Mouse (Mus musculus): ENCODE measurements around the gene Cpe. TPM values are rescaled to one million over a fixed set of nuclear protein-coding genes. Genes with fewer than 3 reads are reported as not detected.

The Cpe gene
- polyA plus RNA-seq (2014; fragmentation: Nextera tagmentation; extraction: Ambion mirVana), result 752 and 837 TPM in 2 replicates

DNA sequence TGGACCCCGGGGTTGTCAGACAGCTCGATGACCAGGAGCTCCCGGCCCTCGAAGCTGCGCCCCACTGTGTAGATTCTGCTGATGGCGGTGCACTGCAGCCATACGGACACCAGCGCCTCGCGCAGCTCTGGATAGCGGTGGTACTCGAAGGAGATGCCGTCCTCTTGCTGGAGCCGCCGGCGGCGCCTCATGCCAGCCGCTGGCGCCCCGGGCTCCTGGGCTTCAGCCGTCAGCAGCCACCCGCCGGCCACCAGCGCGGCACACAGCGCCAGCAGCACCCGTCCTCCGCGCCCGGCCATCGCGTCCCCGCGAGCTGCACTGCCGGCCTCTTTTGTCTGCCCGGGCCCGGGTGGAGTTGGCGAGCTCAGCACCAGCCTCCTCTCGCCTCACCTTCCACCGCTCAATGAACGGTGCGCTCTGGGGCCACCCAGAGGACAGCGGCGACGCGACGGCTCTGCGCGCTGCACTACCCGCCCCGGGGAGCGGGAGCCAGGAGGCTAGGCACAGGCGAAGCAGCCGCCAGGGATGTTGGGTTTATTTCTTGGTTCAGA lies at the start of gene Cpe:
Cpe (minus strand) TSS at position 404 of the 551 bp plus-strand sequence.
- H3K4me1 ChIP-seq (replicated peaks; ENCODE audit: control insufficient read depth, insufficient read depth, low read length), result peaks cover 20% of the 10 kb centered on the region
- H3K27me3 ChIP-seq (ENCODE audit: control insufficient read depth, insufficient read depth, low read length), result no peaks in the 10 kb centered on the region
- WGBS, result under 1% methylated on average over 54 of the region's 54 CpGs
- no peaks in the 10 kb centered on the region for H3K36me3 ChIP-seq (replicated peaks; ENCODE audit: control insufficient read depth, insufficient read depth)
- peak; percentile 87 for DNase-seq (ENCODE audit: low spot score)
- ATAC-seq (ENCODE audit: low FRiP score), result peak; percentile 98
- H3K4me3 ChIP-seq (replicated peaks; ENCODE audit: low read length), result peak within 1 kb of the TSS; percentile 73
- no peaks in the 10 kb centered on the region for H3K9me3 ChIP-seq (ENCODE audit: control insufficient read depth, low read length)
- peak within 1 kb of the TSS; percentile 98 for H3K27ac ChIP-seq
- H3K4me2 ChIP-seq (replicated peaks), result peak within 1 kb of the TSS; percentile 53
- peak within 1 kb of the TSS; percentile 95 for H3K9ac ChIP-seq

DNA sequence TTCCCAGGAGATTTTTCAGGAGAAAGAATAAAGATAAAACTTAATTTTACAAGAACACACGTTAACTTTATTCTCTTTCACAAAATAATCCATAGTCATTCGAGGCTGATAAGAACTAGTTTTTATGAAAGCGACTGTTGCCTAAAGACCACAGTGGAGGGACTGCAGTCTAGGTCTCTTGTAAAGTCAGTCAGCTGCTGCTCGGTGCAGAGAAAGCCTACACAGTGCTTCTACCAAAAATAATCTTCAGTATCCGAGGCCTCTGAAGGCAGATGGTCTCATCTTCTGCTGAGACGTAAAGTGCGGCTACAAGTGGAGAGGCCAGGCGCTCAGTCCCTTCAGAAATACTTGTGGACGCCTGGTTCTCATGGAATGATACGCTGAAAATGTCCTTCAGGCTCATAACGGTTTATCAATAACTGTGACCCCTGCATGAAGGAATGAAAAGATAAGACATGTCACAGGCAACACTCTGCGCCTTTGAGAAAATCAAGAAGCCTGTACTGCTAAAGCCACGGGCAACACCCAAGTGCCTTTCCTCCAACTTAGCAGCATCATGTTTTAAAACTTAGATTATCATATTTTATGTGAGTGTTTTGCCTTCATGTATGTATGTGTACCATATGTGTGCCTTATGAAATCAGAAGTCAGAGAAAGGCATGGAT lies 47.8 kb upstream of the Cpe start:
- H3K27ac ChIP-seq, result no peak overlapping the region
- no peaks in the 10 kb centered on the region for H3K27me3 ChIP-seq (ENCODE audit: control insufficient read depth, insufficient read depth, low read length)
- H3K4me3 ChIP-seq (replicated peaks; ENCODE audit: low read length), result no peak overlapping the region
- 94% methylated on average over 13 of the region's 13 CpGs for WGBS
- no peaks in the 10 kb centered on the region for H3K4me1 ChIP-seq (replicated peaks; ENCODE audit: control insufficient read depth, insufficient read depth, low read length)
- H3K36me3 ChIP-seq (replicated peaks; ENCODE audit: control insufficient read depth, insufficient read depth), result peaks cover 11% of the 10 kb centered on the region; the same call in 1 of the 2 replicates
- H3K9me3 ChIP-seq (ENCODE audit: control insufficient read depth, low read length), result no peaks in the 10 kb centered on the region
- no peak overlapping the region for H3K9ac ChIP-seq
- DNase-seq (ENCODE audit: low spot score) (no peak), ATAC-seq (ENCODE audit: low FRiP score) (no peak)
- no peak overlapping the region for H3K4me2 ChIP-seq (replicated peaks)

DNA sequence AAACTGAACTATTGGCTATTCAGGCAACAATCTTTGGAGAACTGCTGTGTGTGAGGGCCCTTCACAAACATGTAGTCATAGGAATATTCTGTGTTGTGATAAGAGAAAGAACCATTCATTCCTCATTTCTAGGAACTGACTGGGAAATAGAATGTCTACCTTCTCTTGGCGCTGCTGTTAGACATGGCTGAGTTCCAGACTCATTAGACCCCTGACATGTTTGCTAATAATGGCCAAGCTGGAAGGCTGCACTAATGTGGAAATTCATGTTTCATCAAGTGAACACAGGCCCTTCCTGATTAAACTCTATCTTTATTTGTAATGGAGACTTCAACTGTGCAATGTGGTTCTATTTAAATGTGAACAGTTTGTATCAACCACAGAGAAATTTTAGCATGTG lies 46.1 kb upstream of the Cpe start:
- Histone ChIP-seq H3K4me2 (replicated peaks) (no peak overlapping the region), H3K27ac (no peak overlapping the region), H3K36me3 (replicated peaks; ENCODE audit: control insufficient read depth, insufficient read depth) (peaks cover 11% of the 10 kb centered on the region; the same call in 1 of the 2 replicates), H3K4me3 (replicated peaks; ENCODE audit: low read length) (no peak overlapping the region), H3K4me1 (replicated peaks; ENCODE audit: control insufficient read depth, insufficient read depth, low read length) (no peaks in the 10 kb centered on the region), H3K9ac (no peak overlapping the region), H3K27me3 (ENCODE audit: control insufficient read depth, insufficient read depth, low read length) (no peaks in the 10 kb centered on the region), H3K9me3 (ENCODE audit: control insufficient read depth, low read length) (no peaks in the 10 kb centered on the region)
- 42% methylated on average over 1 of the region's 1 CpGs for WGBS
- ATAC-seq (ENCODE audit: low FRiP score) (no peak), DNase-seq (ENCODE audit: low spot score) (no peak)

DNA sequence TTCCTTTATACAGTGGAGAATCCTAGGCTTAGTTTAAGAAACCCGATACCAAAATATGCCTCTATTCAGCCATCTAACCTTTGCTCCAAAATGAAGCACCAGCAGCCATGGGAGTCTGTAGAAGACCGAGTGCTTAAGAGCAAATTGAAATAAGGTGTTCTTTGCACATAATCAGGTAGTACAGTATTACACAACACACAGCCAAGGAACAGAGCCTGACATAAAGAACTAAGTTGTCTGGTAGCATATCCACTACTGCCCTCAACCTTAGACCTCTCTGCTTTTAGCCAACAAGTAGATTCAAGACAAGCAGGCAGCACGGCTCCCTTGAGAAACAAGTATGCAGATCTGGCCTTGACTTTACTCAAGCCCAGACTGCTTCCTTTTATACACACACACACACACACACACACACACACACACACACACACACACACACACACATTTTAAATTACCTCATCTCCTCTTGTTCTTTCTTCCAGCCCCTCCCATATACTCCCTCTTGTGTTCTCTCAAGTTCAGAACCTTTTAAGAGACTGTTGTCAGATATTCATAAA lies 44.0 kb upstream of the Cpe start:
- WGBS, result 84% methylated on average over 3 of the region's 3 CpGs
- no peaks in the 10 kb centered on the region for H3K27me3 ChIP-seq (ENCODE audit: control insufficient read depth, insufficient read depth, low read length)
- no peak overlapping the region for H3K4me2 ChIP-seq (replicated peaks)
- peaks cover 2% of the 10 kb centered on the region for H3K4me1 ChIP-seq (replicated peaks; ENCODE audit: control insufficient read depth, insufficient read depth, low read length)
- H3K9ac ChIP-seq, result no peak overlapping the region
- H3K27ac ChIP-seq, result no peak overlapping the region
- ATAC-seq (ENCODE audit: low FRiP score), result no peak
- peaks cover 5% of the 10 kb centered on the region; the same call in 1 of the 2 replicates for H3K36me3 ChIP-seq (replicated peaks; ENCODE audit: control insufficient read depth, insufficient read depth)
- DNase-seq (ENCODE audit: low spot score), result no peak
- H3K9me3 ChIP-seq (ENCODE audit: control insufficient read depth, low read length), result no peaks in the 10 kb centered on the region
- no peak overlapping the region for H3K4me3 ChIP-seq (replicated peaks; ENCODE audit: low read length)

DNA sequence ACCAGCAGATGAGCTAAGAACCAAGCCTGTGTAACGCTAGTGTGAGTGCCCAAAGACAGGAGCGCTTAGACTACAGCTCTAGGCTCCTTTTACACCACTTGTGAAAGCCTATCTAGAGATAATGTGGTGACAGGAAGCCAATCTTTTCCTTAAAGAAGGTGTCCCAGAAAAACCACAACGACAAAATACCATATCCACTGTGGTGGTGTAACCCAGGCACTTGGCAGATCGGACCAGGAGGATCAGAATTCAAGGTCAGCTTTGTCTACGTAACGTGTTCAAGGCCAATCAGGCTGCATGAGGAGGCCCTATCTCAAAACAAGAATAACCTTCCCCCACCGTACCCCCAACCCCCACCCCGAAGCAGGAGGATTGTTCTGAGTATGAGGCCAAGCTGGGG lies 42.3 kb upstream of the Cpe start:
- ATAC-seq (ENCODE audit: low FRiP score), result no peak
- H3K9ac ChIP-seq, result no peak overlapping the region
- peaks cover 11% of the 10 kb centered on the region for H3K4me1 ChIP-seq (replicated peaks; ENCODE audit: control insufficient read depth, insufficient read depth, low read length)
- 0 out of 2 replicates have a peak overlapping the region, but pooled peaks have one; percentile 22 for H3K27ac ChIP-seq
- no peak for DNase-seq (ENCODE audit: low spot score)
- H3K9me3 ChIP-seq (ENCODE audit: control insufficient read depth, low read length), result no peaks in the 10 kb centered on the region
- no peak overlapping the region for H3K4me3 ChIP-seq (replicated peaks; ENCODE audit: low read length)
- WGBS, result 92% methylated on average over 8 of the region's 8 CpGs
- peaks cover 6% of the 10 kb centered on the region for H3K36me3 ChIP-seq (replicated peaks; ENCODE audit: control insufficient read depth, insufficient read depth)
- H3K4me2 ChIP-seq (replicated peaks), result no peak overlapping the region
- no peaks in the 10 kb centered on the region for H3K27me3 ChIP-seq (ENCODE audit: control insufficient read depth, insufficient read depth, low read length)

DNA sequence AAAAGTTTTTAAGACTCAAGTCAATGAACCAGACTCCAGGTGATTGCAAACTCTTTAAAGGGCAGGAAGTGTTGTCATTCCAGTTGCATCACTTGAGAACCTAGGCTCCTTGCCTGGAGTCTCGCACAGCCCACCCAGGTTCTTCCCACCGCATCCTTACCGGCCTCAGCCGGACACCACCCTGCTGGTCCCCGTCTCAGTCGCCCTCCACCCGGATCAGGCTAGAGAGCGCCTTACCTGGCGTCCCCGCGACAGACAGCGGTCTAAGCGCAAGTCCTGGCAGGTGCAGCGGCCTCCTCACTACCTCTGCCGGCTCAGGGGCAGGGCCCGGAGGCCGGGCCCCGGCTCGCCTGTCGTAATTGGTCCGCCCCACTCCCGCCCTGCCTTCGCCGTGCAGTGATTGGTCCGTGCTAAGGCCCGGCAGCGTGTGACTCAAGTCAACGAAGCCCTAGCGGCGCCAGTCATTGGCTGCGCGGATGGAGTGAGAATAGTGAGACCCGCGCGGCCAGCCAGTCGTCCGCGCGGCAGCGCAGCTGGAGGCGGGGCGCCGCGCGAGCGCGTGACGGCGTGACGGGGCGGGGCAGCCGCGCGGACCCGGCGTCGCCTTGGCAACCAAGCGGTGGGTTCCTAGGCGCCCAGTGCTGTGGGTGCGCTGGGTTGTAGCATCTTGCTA lies 40.6 kb upstream of the Cpe start, which contains the start of gene Msmo1:
Msmo1 (minus strand) TSS at position 522 of the 673 bp plus-strand sequence.
- peak within 1 kb of the TSS; percentile 93 for H3K27ac ChIP-seq
- no peaks in the 10 kb centered on the region for H3K27me3 ChIP-seq (ENCODE audit: control insufficient read depth, insufficient read depth, low read length)
- H3K9ac ChIP-seq, result peak within 1 kb of the TSS; percentile 80
- H3K4me1 ChIP-seq (replicated peaks; ENCODE audit: control insufficient read depth, insufficient read depth, low read length), result peaks cover 24% of the 10 kb centered on the region
- no peaks in the 10 kb centered on the region for H3K9me3 ChIP-seq (ENCODE audit: control insufficient read depth, low read length)
- H3K36me3 ChIP-seq (replicated peaks; ENCODE audit: control insufficient read depth, insufficient read depth), result peaks cover 23% of the 10 kb centered on the region
- DNase-seq (ENCODE audit: low spot score) (peak; percentile 97), ATAC-seq (ENCODE audit: low FRiP score) (peak; percentile 100)
- under 1% methylated on average over 60 of the region's 60 CpGs for WGBS
- H3K4me2 ChIP-seq (replicated peaks), result peak within 1 kb of the TSS; percentile 65
- peak within 1 kb of the TSS; percentile 87 for H3K4me3 ChIP-seq (replicated peaks; ENCODE audit: low read length)

DNA sequence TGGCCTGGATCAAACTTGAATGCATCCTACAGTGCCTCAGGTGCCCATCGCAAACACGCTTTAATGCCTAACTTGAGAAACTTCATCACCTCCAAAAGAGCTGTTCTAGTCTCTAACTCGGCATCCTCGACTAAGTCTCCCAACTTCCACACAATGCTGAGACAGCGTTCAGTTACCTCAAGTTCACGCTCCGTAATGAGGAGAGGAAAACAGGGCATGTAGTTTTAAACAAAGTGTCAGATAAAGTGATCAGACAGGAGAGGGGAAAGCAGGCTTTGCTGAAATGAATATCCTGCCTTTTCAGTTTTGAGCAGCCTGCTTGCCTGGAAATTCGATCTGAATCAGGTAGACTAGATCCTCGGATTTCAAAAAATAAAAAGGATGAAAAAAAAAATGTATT lies 39.7 kb upstream of the Cpe start:
- WGBS, result 12% methylated on average over 9 of the region's 9 CpGs
- Histone ChIP-seq H3K4me3 (replicated peaks; ENCODE audit: low read length) (peak overlapping the region; percentile 87), H3K9me3 (ENCODE audit: control insufficient read depth, low read length) (no peaks in the 10 kb centered on the region), H3K27ac (peak overlapping the region; percentile 93), H3K9ac (peak overlapping the region; percentile 80), H3K36me3 (replicated peaks; ENCODE audit: control insufficient read depth, insufficient read depth) (peaks cover 31% of the 10 kb centered on the region), H3K4me2 (replicated peaks) (peak overlapping the region; percentile 65), H3K4me1 (replicated peaks; ENCODE audit: control insufficient read depth, insufficient read depth, low read length) (peaks cover 25% of the 10 kb centered on the region), H3K27me3 (ENCODE audit: control insufficient read depth, insufficient read depth, low read length) (no peaks in the 10 kb centered on the region)
- ATAC-seq (ENCODE audit: low FRiP score) (no peak), DNase-seq (ENCODE audit: low spot score) (no peak)

DNA sequence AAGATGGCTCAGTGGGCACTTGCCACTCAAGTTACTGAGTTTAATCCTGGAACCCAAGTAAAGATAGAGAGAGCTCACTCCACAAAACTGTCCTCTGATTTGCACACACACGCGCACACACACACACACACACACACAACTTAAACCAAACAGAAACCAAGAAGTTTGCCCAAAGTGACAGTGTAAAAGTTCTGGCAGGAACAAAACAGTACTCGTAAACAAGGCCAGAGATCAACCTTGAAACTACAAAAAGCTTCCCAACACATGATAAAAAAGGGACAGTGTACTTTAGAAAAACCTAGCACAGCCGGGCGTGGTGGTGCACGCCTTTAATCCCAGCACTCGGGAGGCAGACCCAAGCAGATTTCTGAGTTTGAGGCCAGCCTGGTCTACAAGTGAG lies 35.3 kb upstream of the Cpe start:
- DNase-seq (ENCODE audit: low spot score) (no peak), ATAC-seq (ENCODE audit: low FRiP score) (no peak)
- Histone ChIP-seq H3K4me1 (replicated peaks; ENCODE audit: control insufficient read depth, insufficient read depth, low read length) (peaks cover 25% of the 10 kb centered on the region), H3K4me2 (replicated peaks) (no peak overlapping the region), H3K9ac (no peak overlapping the region), H3K4me3 (replicated peaks; ENCODE audit: low read length) (no peak overlapping the region), H3K27ac (no peak overlapping the region), H3K36me3 (replicated peaks; ENCODE audit: control insufficient read depth, insufficient read depth) (peaks cover 73% of the 10 kb centered on the region), H3K9me3 (ENCODE audit: control insufficient read depth, low read length) (no peaks in the 10 kb centered on the region), H3K27me3 (ENCODE audit: control insufficient read depth, insufficient read depth, low read length) (no peaks in the 10 kb centered on the region)
- WGBS, result 92% methylated on average over 7 of the region's 7 CpGs

DNA sequence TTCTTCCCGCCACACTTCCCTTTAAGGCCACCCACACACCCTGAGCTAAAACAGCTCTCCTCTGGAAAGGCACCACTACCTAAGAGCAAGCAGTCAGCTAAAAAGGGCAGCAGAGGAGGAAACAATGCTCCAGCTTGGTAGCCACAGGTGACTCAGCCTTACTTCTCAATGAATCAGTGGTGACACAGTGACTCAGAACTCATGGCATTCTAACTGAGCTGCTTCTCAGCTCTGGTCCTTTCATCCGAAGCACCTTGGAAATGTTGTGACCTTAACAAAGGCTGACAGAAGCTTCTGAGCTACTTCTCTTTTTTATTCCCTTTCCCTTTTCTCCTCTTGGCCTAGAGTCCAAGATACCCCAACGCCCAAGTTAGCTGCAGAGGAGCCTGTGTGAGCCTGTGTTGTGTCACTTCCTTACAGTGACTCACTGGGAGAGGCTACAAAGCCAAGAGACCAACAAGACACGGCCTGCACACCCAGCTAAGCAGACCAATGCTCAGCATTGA lies 33.4 kb upstream of the Cpe start:
- Histone ChIP-seq H3K36me3 (replicated peaks; ENCODE audit: control insufficient read depth, insufficient read depth) (peaks cover 90% of the 10 kb centered on the region), H3K4me3 (replicated peaks; ENCODE audit: low read length) (no peak overlapping the region), H3K4me2 (replicated peaks) (no peak overlapping the region), H3K27ac (no peak overlapping the region), H3K4me1 (replicated peaks; ENCODE audit: control insufficient read depth, insufficient read depth, low read length) (peaks cover 17% of the 10 kb centered on the region), H3K9ac (no peak overlapping the region), H3K27me3 (ENCODE audit: control insufficient read depth, insufficient read depth, low read length) (no peaks in the 10 kb centered on the region), H3K9me3 (ENCODE audit: control insufficient read depth, low read length) (no peaks in the 10 kb centered on the region)
- ATAC-seq (ENCODE audit: low FRiP score) (no peak), DNase-seq (ENCODE audit: low spot score) (peak; percentile 23)
- WGBS, result 83% methylated on average over 4 of the region's 4 CpGs
